Mouse (Mus musculus) stomach, postnatal 0 days (tissue): ENCODE measurements at regions not wholly inside any gene's neighbourhood (a gene's known extent, or its start where the extent isn't known, plus 50 kb on each side); places are given as distances from the start of the nearest gene placed in this dataset.

Source experiments
- CTCF ChIP-seq: IDR thresholded peaks from 2 replicates; pipeline ENCODE4 v1.5.1; 2016; ENCODE audit warnings: antibody characterized with exemption, low read depth, mild to moderate bottlenecking, moderate library complexity
- EP300 ChIP-seq: optimal IDR thresholded peaks from 2 replicates; pipeline ENCODE3; 2016; ENCODE audit warnings: antibody characterized with exemption

DNA sequence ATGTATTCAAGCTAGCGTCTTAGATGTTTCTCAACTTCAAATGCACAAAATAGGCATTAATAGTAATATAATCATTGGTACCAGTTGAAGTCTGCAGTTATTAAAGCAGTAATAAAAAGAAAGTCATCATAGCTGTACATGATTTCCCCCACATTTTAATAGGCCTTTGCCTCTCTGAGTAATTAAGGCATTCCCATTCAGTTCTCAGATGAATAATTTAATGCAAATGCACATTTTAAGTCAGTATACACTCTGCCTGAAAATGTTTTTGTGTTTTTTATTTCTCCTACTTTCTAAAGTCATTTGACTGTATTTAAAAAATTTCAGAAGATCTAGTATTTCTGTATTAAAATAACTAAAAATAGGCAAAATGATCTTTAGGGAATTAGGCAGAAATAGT lies 344.6 kb downstream of the Edem1 start:
- TF ChIP-seq EP300 (no peak), CTCF (no peak)
